Mouse (Mus musculus) heart, adult 2 months (tissue): ENCODE measurements around the gene Lgals4.

Experiments used
- CTCF ChIP-seq: fragments of 200-600 bp; IDR thresholded peaks from 2 replicates; pipeline ENCODE4 v1.8.1; 2022; ENCODE audit warnings: antibody characterized with exemption, mild to moderate bottlenecking, moderate library complexity
- POLR2A ChIP-seq: fragments of 200-500 bp; IDR thresholded peaks from 2 replicates; pipeline ENCODE4 v1.6.1; 2011; ENCODE audit warnings: mild to moderate bottlenecking, low read depth, low read length, control low read depth; ENCODE audit not compliant: insufficient read depth

GRCm38 (mm10) chr7:28832137-28832536 is 1.5 kb upstream of the Lgals4 start:
- no peak for TF ChIP-seq CTCF
- no peak for TF ChIP-seq POLR2A
